Mouse (Mus musculus): ENCODE measurements at regions not wholly inside any gene's neighbourhood (a gene's known extent, or its start where the extent isn't known, plus 50 kb on each side); places are given as distances from the start of the nearest gene placed in this dataset.

DNA sequence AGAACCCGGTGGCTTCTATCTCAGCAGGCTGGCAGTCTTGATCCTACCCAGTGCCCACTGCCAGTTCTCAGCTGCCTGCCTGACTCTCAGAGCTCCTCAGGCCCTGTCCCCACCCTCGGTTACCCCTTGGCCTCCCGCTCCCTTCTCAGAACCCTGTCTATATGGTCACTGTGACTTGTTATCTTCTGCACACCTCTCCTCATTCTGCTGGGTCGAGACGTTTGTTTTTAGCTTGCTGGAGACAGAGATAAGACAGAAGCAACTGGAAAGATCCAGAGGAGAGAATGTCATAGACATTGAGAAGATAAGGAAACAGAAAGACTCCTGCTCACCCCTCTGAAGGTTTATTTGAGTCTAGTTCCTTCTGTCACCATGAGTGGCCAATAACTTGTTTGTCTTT lies 53.8 kb upstream of the Phc1 start:
- TF ChIP-seq CTCF (conservative IDR thresholded peaks at IDR 0.05; ENCODE audit: insufficient read depth, insufficient read length, low read depth, low read length) (no peak), POLR2A (IDR thresholded peaks at IDR 0.05; ENCODE audit: low read depth, low read length) (no peak)
- no peaks in the 10 kb centered on the region for H3K4me1 ChIP-seq (ENCODE audit: control insufficient read depth, insufficient read depth, low read length)
- H3K36me3 ChIP-seq (ENCODE audit: control insufficient read depth, insufficient read depth, low read length), result no peaks in the 10 kb centered on the region
- no peaks in the 10 kb centered on the region for H3K27me3 ChIP-seq (replicated peaks; ENCODE audit: control insufficient read depth, insufficient read depth, low read length)
- H3K27ac ChIP-seq (ENCODE audit: insufficient read depth, low read depth, low read length), result no peak overlapping the region
- 76% methylated on average over 5 of the region's 5 CpGs for WGBS
- no peak overlapping the region for H3K4me3 ChIP-seq (ENCODE audit: insufficient read depth, low read depth, low read length)
- no peak for DNase-seq

DNA sequence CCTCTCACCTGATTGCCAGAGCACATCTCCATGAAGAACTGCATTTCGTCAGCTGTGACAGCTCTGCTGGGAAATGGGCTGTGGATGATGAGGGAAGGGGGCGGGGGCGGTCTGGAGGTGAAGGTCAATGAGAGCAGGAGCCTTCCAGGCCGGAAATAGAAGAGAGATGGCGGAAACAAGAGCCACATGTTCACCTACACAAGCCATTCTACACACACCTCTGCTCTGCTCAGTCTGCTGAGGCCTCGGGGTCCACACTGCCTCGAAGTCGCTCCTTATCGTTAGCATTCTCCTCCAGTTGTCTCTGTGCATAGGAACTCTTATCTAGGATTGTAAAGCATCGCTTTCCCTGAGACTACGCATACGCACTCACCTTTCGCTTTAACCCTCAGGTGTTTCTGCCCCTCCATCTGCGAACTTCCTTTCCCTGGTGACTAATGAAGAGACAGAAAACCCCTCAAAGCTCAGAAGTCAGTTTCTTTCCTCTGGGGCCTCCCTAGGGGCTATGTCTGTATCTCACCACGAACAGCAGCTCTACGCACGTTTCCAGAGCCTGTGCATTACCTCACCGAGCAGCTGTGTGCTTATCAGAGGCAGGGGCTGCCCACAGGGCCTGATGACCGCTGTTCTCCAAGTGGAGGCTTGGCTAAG lies 53.0 kb upstream of the Phc1 start:
- 62% methylated on average over 19 of the region's 19 CpGs for WGBS

DNA sequence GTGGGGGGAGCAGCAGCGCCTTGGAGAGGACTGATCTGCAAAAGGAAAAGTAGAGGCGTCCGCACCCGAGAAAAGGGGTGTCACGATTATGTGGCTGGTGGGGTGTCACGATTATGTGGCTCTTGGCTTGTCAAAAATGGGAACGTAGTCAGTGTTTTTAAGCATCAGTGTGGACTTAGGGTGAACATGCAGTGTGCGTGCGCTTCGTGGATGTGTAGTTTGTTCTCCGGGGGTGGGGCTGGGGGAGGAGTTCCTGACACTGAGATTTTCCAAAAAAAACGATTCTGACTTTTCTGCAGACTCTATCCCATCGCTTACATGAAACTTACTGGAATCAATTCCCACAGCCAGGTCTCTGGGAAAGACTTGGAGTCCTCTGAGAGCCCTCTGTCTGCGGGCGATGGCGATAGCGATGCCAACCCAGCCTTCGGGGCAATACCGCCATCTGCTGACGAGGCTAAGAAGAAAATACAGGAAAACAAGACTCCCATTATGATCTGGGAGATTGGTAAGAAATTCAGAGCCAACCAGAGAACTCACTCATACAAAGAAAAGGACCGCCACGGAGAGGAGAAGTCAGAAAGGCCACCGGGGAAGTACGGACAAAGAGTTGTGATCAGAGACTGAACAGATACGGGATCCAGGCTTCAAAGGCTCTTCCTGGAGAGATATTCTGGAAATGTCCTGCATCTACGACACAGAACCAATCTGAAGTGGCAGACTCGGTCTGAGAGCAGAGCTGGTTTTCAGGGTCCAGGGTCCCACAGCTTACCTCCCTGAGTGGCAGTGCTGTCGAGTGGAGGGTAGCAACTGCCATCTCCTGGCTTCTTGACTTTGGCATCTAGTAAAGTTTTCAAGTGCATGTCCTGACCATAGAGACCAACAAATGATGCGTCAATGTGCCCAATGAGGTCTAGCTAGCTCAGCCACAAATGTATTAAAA lies 51.6 kb upstream of the Phc1 start:
- no peak overlapping the region for H3K4me3 ChIP-seq (ENCODE audit: insufficient read depth, low read depth, low read length)
- DNase-seq, result peak; percentile 71
- H3K27me3 ChIP-seq (replicated peaks; ENCODE audit: control insufficient read depth, insufficient read depth, low read length), result no peaks in the 10 kb centered on the region
- H3K36me3 ChIP-seq (ENCODE audit: control insufficient read depth, insufficient read depth, low read length), result no peaks in the 10 kb centered on the region
- no peak overlapping the region for H3K27ac ChIP-seq (ENCODE audit: insufficient read depth, low read depth, low read length)
- 36% methylated on average over 29 of the region's 29 CpGs for WGBS
- H3K4me1 ChIP-seq (ENCODE audit: control insufficient read depth, insufficient read depth, low read length), result no peaks in the 10 kb centered on the region
- no peak for TF ChIP-seq POLR2A (IDR thresholded peaks at IDR 0.05; ENCODE audit: low read depth, low read length)
- peak; percentile 90 for TF ChIP-seq CTCF (conservative IDR thresholded peaks at IDR 0.05; ENCODE audit: insufficient read depth, insufficient read length, low read depth, low read length)

More for the DNA sequence above, 53.0 kb upstream of the Phc1 start:
- Histone ChIP-seq H3K4me3 (ENCODE audit: insufficient read depth, low read depth, low read length) (no peak overlapping the region), H3K27ac (ENCODE audit: insufficient read depth, low read depth, low read length) (no peak overlapping the region), H3K27me3 (replicated peaks; ENCODE audit: control insufficient read depth, insufficient read depth, low read length) (no peaks in the 10 kb centered on the region), H3K4me1 (ENCODE audit: control insufficient read depth, insufficient read depth, low read length) (no peaks in the 10 kb centered on the region), H3K36me3 (ENCODE audit: control insufficient read depth, insufficient read depth, low read length) (no peaks in the 10 kb centered on the region)
- no peak for TF ChIP-seq CTCF (conservative IDR thresholded peaks at IDR 0.05; ENCODE audit: insufficient read depth, insufficient read length, low read depth, low read length)
- no peak for TF ChIP-seq POLR2A (IDR thresholded peaks at IDR 0.05; ENCODE audit: low read depth, low read length)
- no peak for DNase-seq

DNA sequence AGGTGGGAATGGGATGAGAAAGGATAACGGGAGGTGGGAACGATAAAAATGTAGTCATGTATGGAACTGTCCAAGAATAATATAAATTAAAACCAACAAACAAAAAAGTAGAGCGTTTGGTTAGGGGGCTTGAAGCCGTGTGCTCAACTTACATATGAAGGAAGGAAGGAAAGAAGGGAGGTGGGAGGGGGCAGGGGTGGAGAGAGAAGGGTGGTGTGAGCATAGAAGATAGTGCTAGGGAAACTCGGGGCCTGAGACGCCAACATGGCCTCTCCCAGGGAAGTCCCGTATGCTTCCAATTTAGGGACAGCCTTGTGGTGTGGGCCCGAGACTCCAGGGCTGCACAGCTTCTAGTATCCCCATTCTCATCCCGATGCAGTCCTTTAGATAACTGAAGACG lies 50.8 kb upstream of the Phc1 start:
- no peak for TF ChIP-seq CTCF (conservative IDR thresholded peaks at IDR 0.05; ENCODE audit: insufficient read depth, insufficient read length, low read depth, low read length)
- TF ChIP-seq POLR2A (IDR thresholded peaks at IDR 0.05; ENCODE audit: low read depth, low read length), result no peak
- Histone ChIP-seq H3K27me3 (replicated peaks; ENCODE audit: control insufficient read depth, insufficient read depth, low read length) (no peaks in the 10 kb centered on the region), H3K4me1 (ENCODE audit: control insufficient read depth, insufficient read depth, low read length) (no peaks in the 10 kb centered on the region), H3K36me3 (ENCODE audit: control insufficient read depth, insufficient read depth, low read length) (no peaks in the 10 kb centered on the region), H3K4me3 (ENCODE audit: insufficient read depth, low read depth, low read length) (no peak overlapping the region), H3K27ac (ENCODE audit: insufficient read depth, low read depth, low read length) (no peak overlapping the region)
- DNase-seq, result no peak
- 77% methylated on average over 10 of the region's 10 CpGs for WGBS

DNA sequence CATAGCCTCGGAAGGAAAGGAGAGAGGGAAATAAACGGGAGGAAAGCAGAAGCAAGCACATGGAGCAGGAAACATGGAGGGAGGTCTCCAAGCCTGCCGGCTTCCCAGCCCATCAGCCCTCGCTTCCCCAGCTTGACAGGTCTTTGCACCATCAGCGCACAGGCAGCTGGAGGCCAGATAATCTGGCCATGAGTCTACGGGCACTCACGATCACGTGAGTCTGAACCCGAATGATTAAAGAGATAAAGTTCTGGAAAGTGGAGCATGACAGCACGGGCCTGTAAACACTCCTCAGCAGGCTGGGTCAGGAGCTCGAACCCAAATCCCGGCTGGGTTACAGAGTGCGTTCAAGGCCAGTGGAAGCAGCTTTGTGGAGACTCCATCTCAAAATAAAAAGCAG lies 50.4 kb upstream of the Phc1 start:
- WGBS, result 66% methylated on average over 13 of the region's 13 CpGs
- H3K4me3 ChIP-seq (ENCODE audit: insufficient read depth, low read depth, low read length), result no peak overlapping the region
- no peak for DNase-seq
- H3K36me3 ChIP-seq (ENCODE audit: control insufficient read depth, insufficient read depth, low read length), result no peaks in the 10 kb centered on the region
- no peaks in the 10 kb centered on the region for H3K4me1 ChIP-seq (ENCODE audit: control insufficient read depth, insufficient read depth, low read length)
- H3K27me3 ChIP-seq (replicated peaks; ENCODE audit: control insufficient read depth, insufficient read depth, low read length), result no peaks in the 10 kb centered on the region
- TF ChIP-seq CTCF (conservative IDR thresholded peaks at IDR 0.05; ENCODE audit: insufficient read depth, insufficient read length, low read depth, low read length) (no peak), POLR2A (IDR thresholded peaks at IDR 0.05; ENCODE audit: low read depth, low read length) (no peak)
- no peak overlapping the region for H3K27ac ChIP-seq (ENCODE audit: insufficient read depth, low read depth, low read length)

Measured in kidney, adult 2 months (tissue).